Comparison of ENCODE assay signal across 1 mouse cellular context in the genomic region with DNA sequence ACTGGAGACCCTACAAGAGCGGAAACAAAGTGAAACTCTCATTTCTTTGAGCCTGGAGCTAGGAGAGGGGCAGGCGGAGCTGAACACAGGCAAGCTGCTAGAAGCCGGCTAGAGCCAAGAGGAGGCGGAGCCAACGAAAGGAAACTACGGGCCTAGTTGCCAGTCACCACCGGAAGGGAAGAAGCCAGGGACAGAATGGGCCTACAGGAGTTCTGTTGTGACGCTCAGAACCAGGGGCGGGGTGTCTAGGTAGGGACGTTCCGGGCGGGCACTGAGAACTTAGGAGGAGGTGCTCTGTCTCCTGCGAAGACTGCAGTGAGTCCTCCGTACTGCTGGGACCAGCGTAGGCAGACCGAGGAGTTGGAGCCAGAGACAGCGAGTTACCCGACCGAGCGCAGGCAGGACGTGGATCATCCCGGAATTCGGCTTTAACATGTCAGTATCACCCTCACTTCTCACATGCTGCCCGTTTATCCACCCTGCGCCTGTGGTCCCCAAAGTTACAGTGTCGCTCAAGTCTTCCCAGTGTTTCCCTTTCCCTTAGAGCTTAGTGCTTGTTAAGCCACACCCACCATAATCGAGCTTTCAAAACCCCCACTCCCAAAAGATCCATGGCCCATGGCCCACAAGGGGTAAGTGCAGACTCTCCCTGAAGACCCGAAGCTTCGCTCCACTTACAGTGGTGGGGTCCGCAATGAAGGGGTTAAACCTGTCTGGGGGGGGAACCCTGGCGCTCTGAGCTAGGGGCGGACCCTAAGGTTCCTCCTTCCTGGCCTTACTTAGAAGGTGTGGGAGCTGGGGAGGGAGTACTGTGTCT.
TF ChIP-seq lines count a peak whose summit lies in the region.

Gene Hyal3, plus strand, starts transcription at position 318 of the 817 bp plus-strand sequence.

TF ChIP-seq in MEL, 35 proteins besides CTCF, POLR2A, EP300 and RAD21 (continued from another document):
- TF ChIP-seq MAX (IDR thresholded peaks at IDR 0.05; ENCODE audit: low read length) (peak; percentile 13), ZMIZ1 (IDR thresholded peaks at IDR 0.05; ENCODE audit: low read depth, low read length) (peak; percentile 74)
TF ChIP-seq in MEL: peak in this region for 14.
